Mouse (Mus musculus) gastrocnemius, postnatal 36 days (tissue): ENCODE data around the gene Got1. TPM values are rescaled to one million over a fixed set of nuclear protein-coding genes. Genes with fewer than 3 reads are reported as not detected.
A peak's percentile ranks its signal among the peaks of the same experiment; 100 is the strongest.
"Not testable (repeated sequence)": the region's sequence is repeated elsewhere in the genome, so short reads cannot be mapped to it uniquely, and the experiment has no call there.

Source experiments
- DNase-seq, 2 experiments: peaks; one replicate each; pipeline ENCODE4 v3.0.0; 2022
- intact Hi-C: fragments of 180-260 bp; cut with DNase I; formaldehyde crosslinking; loops from one replicate; pipeline ENCODE4 v1.15.1; 2025
- total RNA-seq, 2 experiments: library from RNA; stranded (reverse); gene quantifications; 2 replicates each; pipeline ENCODE4 v1.2.3; 2021

Got1 gene
- total RNA-seq, 2 experiments from 2014 or later: 336 to 420 TPM

DNA sequence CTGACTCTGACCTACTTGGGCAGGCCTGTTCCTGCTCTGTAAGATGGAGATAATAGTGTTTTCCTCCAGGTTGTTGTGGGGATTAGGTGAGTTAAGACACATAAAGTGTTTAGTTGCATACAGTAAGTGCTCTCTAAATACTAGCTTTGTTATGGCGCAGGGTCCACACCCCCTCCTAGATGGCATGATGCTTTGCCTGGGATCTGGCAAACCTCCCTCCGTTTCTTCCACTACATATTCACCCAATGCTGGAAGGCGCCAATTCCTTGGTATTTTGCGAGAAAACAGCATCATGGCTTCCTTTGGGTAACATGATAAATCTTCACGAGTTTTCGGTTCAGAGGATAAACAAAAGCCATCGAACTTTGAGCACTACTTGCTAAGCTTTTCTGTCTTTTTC is 1.2 kb upstream of the Got1 start:
- intact Hi-C loops: no loop called here
- no peak for DNase-seq

DNA sequence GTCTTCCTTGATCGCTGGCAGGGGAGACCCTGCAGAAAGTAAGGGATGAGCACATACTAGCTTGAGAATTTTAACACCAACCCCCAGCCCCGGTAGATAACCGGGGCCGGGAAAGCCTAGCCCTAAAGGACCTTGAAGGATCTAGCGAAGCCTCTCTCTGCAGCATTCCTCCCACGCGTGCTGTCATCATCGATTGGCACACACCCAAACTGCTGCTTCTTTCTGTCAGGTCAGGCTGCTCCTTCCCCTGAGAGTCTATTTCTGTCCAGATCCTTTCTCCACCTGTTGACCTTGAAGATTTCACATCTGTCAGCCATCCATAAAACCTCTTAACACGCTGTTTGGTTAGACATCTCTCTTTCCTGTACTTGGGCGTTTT is 688 bp upstream of the Got1 start:
- peak in 1 of 2 experiments; percentile 70 for DNase-seq
- intact Hi-C loops: no loop called here

- no peak for DNase-seq
- intact Hi-C loops: no loop called here
These were observed 854 bp downstream of the Got1 start for GRCm38 (mm10) chr19:43523551-43523950.

DNA sequence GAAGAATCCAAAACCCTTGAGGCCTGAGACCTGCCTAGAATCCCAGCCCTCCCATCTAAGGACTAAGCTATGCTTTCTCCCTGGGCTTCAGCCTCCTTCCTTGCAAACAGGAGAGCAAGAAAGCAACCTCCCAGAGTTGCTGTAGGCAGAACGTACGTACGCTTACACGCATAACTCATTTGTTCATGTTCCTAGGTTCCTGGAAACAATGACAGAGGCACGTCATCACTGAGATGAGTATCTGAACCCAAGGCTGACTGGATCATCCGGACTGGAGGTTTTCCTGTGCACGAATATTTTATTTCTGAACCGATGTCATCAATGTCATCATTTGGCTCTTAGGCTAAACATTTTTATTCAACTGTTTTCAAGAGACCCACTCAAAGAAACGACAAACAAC is 2.4 kb downstream of the Got1 start:
- no peak for DNase-seq
- intact Hi-C loops: no loop called here

GRCm38 (mm10) chr19:43521362-43521761 is 3.0 kb downstream of the Got1 start:
- intact Hi-C loops: no loop called here
- no peak for DNase-seq

GRCm38 (mm10) chr19:43520402-43520801 is 4.0 kb downstream of the Got1 start:
- intact Hi-C loops: no loop called here

DNA sequence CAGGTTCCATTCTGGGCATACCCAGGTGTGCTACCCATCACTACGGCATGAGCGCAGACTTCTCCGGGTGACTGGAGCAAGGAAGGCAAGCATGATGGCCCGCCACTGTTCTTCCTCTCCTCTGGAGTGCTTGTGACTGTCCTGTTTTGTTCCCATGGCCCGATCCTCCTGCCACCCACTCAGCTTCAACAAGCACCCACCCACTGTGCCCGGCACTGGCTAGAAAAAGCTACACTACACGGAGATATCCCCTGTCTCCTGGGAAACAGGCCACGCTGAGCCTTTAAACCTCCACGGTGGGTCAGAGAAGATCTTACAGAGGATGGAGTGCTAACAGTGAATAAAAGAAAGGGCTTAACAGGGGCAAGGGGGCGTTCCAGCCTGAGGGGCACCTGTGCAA is 5.2 kb downstream of the Got1 start:
- DNase-seq: no peak
- intact Hi-C loops: no loop called here

More at GRCm38 (mm10) chr19:43520402-43520801, 4.0 kb downstream of the Got1 start:
- DNase-seq: no peak

DNA sequence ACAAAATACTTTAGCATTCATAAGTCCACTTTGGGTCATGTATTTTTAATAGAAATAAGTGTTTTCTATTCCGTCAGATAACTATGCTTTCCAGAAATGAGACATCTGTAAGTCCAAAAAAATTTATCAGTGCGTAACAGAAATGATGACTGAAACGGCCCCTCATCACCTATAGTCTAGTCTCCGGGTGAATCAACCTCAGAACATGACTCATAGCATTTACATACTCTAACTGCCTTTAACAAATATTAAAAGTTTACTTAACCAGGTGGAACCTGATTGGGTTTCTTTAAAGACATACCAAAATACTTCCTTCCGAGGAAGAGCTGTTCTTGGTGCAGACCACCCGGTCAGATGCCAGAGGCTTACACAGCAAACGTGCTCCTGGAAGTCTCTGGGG is 6.1 kb downstream of the Got1 start:
- DNase-seq: no peak

DNA sequence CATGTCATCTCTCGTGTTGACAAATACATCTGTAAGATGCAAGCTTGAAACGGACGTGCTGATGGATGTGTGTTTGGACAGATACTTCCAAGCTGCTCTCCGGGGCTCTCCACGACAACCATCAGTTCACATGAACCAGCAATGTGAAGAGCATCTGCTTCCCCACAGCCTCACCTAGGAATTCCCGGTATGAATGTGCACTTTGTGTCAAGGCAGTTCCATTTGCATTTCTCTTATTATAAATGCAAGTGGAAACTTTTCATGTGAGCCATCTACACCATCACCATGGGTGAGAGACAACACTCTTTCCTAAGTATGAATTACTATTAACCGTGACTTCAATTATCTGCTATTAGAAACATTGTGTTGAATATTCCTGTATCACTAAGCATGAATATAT is 6.6 kb downstream of the Got1 start:
- no peak for DNase-seq
- intact Hi-C loops: no loop called here

More for the DNA sequence above, 6.1 kb downstream of the Got1 start:
- intact Hi-C loops: no loop called here

- no peak for DNase-seq
- intact Hi-C loops: no loop called here
These were observed 7.1 kb downstream of the Got1 start for GRCm38 (mm10) chr19:43517320-43517719.

- intact Hi-C loops: no loop called here
These were observed 7.9 kb downstream of the Got1 start for GRCm38 (mm10) chr19:43516397-43517035.

GRCm38 (mm10) chr19:43515668-43516396 is 8.6 kb downstream of the Got1 start:
- no peak for DNase-seq
- intact Hi-C loops: no loop called here

More at GRCm38 (mm10) chr19:43516397-43517035, 7.9 kb downstream of the Got1 start:
- DNase-seq: no peak

DNA sequence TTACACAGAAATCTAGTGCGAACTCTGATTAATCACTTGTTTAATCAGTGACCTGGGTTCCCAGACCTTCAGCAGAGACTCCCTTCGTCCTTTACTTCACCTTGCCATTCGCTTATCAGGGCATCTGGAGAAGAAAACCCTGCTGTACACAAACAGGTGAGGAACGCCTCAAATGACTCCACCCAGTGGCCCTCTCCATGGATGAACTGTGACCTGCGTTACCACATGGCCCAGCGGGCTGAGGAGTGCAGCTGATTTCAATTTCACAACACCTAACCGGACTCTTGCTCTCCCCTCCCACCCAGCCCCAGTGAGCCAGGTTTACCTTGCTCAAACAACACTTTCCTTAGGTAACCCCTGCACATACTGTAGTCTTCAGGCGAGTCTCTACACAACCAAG is 10.5 kb downstream of the Got1 start:
- no peak for DNase-seq
- intact Hi-C loops: no loop called here

DNA sequence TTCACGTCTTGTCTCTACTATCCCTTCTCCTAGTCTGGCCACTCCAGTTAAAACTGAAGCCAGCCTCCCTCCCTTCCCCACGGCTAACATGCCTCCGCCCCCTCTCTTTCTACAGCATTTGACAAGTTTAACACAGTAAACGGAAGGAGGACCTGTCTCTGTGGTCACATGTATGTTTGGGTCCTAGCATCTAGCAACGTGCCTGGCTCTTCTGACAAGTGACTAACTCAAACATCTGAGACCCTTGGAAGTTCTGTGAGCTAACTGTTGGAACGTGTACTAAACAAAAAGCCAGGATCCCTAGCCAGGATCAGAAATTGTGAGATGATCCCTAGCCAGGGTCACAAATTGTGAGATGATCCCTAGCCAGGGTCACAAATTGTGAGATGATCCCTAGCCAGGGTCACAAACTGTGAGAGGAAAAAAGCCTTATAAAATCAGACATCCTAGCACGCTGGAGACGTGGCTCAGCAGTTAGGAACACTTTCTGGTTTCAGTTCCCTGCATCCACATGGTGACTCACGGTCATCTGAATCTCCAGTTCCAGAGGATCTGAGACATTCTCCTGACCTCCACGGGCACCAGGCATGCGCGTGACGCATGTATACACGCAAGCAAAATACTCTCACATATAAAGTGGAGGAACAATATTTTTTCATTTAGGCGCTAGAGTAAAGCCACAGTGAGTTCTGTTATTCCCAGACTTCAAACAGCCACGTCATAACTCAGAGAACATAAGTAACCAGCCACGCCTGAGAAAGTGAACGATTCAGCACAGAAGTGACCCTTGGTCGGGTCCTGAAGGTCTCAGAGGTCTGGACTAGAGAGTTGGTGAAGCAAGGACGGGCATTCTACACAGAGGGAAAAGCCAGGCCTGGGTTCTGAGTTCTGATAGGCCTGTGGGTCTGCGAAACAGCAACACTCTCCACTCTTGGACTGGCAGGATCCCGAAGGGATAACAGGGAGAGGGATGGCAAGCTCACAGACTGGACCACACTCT is 12.5 kb downstream of the Got1 start:
- intact Hi-C loops: no loop called here
- no peak for DNase-seq

- intact Hi-C loops: no loop called here
- DNase-seq: no peak
These were observed 13.8 kb downstream of the Got1 start for GRCm38 (mm10) chr19:43510436-43511220.

- DNase-seq: no peak
- intact Hi-C loops: no loop called here
These were observed 19.0 kb downstream of the Got1 start for GRCm38 (mm10) chr19:43505441-43505840.

DNA sequence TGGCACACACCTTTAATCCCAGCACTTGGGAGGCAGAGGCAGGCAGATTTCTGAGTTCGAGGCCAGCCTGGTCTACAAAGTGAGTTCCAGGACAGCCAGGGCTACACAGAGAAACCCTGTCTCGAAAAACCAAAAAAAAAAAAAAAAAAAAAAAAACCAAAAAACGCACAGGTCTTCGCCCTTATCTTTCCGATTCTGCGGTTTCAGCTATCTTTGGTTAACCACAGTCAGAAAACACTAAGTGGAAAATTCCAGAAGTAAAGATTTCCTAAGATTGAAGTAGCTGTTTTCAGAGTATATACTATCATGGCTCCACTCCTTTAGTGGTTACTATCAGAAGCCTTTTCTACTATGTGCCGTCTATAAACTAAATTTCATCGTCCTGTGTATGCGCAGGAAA is 20.8 kb downstream of the Got1 start:
- intact Hi-C loops, DNase-seq: not testable (repeated sequence)

DNA sequence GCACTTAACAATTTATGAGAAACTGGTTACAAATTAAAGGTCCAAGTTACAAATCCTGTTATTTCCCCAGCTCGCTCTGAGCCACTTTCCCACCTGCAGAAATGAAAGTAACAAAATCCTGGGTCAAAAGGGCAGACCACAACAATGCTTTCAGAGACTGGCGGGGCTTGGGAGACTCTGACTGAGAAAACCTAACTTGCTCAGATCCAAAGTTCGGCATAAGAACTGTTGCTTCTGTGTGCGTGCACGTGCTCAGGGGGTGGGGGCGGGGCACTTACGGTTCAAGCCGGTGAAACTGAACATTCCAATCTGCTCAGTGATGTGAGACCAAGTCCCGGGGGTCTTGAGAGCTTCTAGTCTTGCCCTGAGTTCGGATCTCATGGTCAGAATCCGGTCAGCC is 21.8 kb downstream of the Got1 start:
- intact Hi-C loops: no loop called here
- no peak for DNase-seq

DNA sequence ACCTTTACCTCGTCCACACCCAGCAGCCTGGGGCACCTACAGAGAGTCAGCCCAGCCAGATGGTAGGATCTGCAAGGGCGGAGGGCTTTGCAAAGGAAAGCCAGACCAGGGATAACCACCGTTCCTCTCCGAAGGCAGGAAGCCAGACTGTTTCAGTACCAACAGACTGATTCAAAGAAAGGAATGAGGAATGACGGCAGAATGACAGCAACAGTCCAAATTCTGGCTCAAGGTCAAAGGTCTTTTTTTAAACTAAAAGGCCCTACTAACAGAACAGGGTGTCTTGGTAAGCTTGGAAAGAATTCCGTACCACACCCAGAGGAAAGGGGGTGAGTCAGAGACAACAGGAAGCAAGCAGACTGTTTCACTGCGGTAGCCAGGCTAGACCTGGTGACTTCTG is 25.5 kb downstream of the Got1 start:
- no peak for DNase-seq
- intact Hi-C loops: no loop called here

DNA sequence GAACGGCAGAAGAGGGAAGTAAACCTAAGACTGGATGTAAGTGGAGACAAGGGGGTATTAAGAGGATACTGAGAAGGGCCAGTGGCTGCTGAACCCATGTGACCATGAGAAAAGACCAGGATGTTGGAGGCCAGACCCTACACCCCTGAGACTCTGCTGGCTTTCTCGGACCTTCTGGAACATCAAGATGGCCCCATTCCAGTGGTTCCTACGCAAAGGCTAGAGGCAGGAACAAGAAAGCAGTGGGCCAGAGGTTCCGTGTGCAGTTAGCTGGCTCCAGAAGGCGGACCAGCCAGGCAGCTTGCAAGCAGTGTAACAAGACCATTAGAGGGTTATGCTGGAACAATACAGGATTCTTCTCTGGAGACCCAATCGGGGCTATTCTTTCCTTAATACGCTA is 27.0 kb downstream of the Got1 start:
- intact Hi-C loops: no loop called here
- no peak for DNase-seq
